32 mouse cellular contexts compared by ENCODE assay signal in genomic region chr3:146469226-146469625, GRCm38 (mm10).
"Had no signal": no experiment of that assay in that cellular context is flagged by ENCODE, and none has a peak within 500 bp of the region (broad histone marks: within the 10 kb centered on the region; RNA-seq: fewer than 3 reads in every experiment).

No protein-coding gene starts in this region.

- H3K4me1 ChIP-seq: limb, embryonic 10.5 days; limb, embryonic 12.5 days; limb, embryonic 13.5 days; limb, embryonic 15.5 days; liver, embryonic 12.5 days; liver, embryonic 13.5 days; liver, embryonic 15.5 days; lung, embryonic 15.5 days; megakaryocyte, embryonic 14.5 days; midbrain, embryonic 10.5 days; midbrain, embryonic 12.5 days; midbrain, embryonic 13.5 days; midbrain, embryonic 15.5 days; neural tube, embryonic 12.5 days had no signal

- H3K9me3 ChIP-seq: limb, embryonic 10.5 days; limb, embryonic 12.5 days; limb, embryonic 13.5 days; limb, embryonic 15.5 days; liver, embryonic 12.5 days; liver, embryonic 13.5 days; liver, embryonic 15.5 days; lung, embryonic 15.5 days; midbrain, embryonic 10.5 days; midbrain, embryonic 12.5 days; midbrain, embryonic 13.5 days; midbrain, embryonic 15.5 days; neural tube, embryonic 12.5 days had no signal

- H3K36me3 ChIP-seq: limb, embryonic 10.5 days; limb, embryonic 12.5 days; limb, embryonic 15.5 days; liver, embryonic 12.5 days; lung, embryonic 15.5 days; midbrain, embryonic 10.5 days; midbrain, embryonic 12.5 days; midbrain, embryonic 13.5 days; midbrain, embryonic 15.5 days; neural tube, embryonic 12.5 days had no signal

- H3K9ac ChIP-seq: limb, embryonic 12.5 days; limb, embryonic 13.5 days; limb, embryonic 15.5 days; liver, embryonic 12.5 days; liver, embryonic 13.5 days; liver, embryonic 14.5 days; liver, embryonic 15.5 days; liver, postnatal 0 days; lung, embryonic 14.5 days; lung, embryonic 15.5 days; midbrain, embryonic 12.5 days; midbrain, embryonic 13.5 days; midbrain, embryonic 15.5 days; neural tube, embryonic 12.5 days had no signal

- H3K4me2 ChIP-seq: limb, embryonic 12.5 days; limb, embryonic 13.5 days; limb, embryonic 15.5 days; liver, embryonic 11.5 days; liver, embryonic 12.5 days; liver, embryonic 13.5 days; liver, embryonic 15.5 days; lung, embryonic 14.5 days; lung, embryonic 15.5 days; midbrain, embryonic 11.5 days; midbrain, embryonic 12.5 days; midbrain, embryonic 13.5 days; midbrain, embryonic 15.5 days; neural tube, embryonic 12.5 days had no signal

- DNase-seq: left cerebral cortex, postnatal 4 days; liver; liver, embryonic 13.5 days; liver, postnatal 0 days; lung, adult 18-20 months; lung, adult 2 months; lung, embryonic 14.5 days; lung, postnatal 10 days; lung, postnatal 14 days; lung, postnatal 36 days; lung, postnatal 4 days; midbrain, embryonic 14.5 days had no signal

- ATAC-seq: liver, embryonic 12.5 days; liver, postnatal 0 days; lung, postnatal 0 days; midbrain, embryonic 13.5 days; midbrain, embryonic 15.5 days; midbrain, embryonic 16.5 days had no signal

- H3K4me3 ChIP-seq: limb, embryonic 10.5 days; limb, embryonic 12.5 days; limb, embryonic 13.5 days; limb, embryonic 15.5 days; liver, embryonic 12.5 days; liver, embryonic 13.5 days; liver, embryonic 15.5 days; lung, embryonic 15.5 days; megakaryocyte, embryonic 14.5 days; midbrain, embryonic 10.5 days; midbrain, embryonic 12.5 days; midbrain, embryonic 13.5 days; midbrain, embryonic 15.5 days; myocyte; neural tube, embryonic 12.5 days had no signal

- H3K27me3 ChIP-seq: limb, embryonic 12.5 days; limb, embryonic 13.5 days; limb, embryonic 15.5 days; liver, embryonic 12.5 days; liver, embryonic 13.5 days; liver, embryonic 15.5 days; lung, embryonic 15.5 days; megakaryocyte, embryonic 14.5 days; midbrain, embryonic 12.5 days; midbrain, embryonic 13.5 days; midbrain, embryonic 15.5 days; neural tube, embryonic 12.5 days had no signal

- H3K27ac ChIP-seq: limb, embryonic 10.5 days; limb, embryonic 12.5 days; limb, embryonic 13.5 days; limb, embryonic 15.5 days; liver, embryonic 12.5 days; liver, embryonic 13.5 days; liver, embryonic 14.5 days; liver, embryonic 15.5 days; lung, embryonic 15.5 days; macrophage; midbrain, embryonic 10.5 days; midbrain, embryonic 12.5 days; midbrain, embryonic 13.5 days; midbrain, embryonic 15.5 days; neural tube, embryonic 12.5 days had no signal
